Mouse (Mus musculus) neural tube, embryonic 15.5 days (tissue): ENCODE data around the gene Camkmt. TPM values are rescaled to one million over a fixed set of nuclear protein-coding genes. Genes with fewer than 3 reads are reported as not detected.

Experiments
- ATAC-seq: fragments of 200-750 bp; cut with Nextera tagmentation; 2 replicates; pipeline ENCODE4 v1.8.0; 2017; ENCODE audit warnings: mild to moderate bottlenecking, moderate TSS enrichment, moderate library complexity; ENCODE audit not compliant: low FRiP score
- H3K27ac ChIP-seq: fragments of 300-500 bp; sonication (generic); replicated peaks from 2 replicates; pipeline ENCODE4 v1.5.1; 2015; ENCODE audit warnings: mild to moderate bottlenecking, inconsistent platforms
- H3K27me3 ChIP-seq: fragments of 300-500 bp; sonication (generic); replicated peaks from 2 replicates; pipeline ENCODE4 v1.6.1; 2015; ENCODE audit warnings: inconsistent platforms
- H3K36me3 ChIP-seq: fragments of 300-500 bp; sonication (generic); 2 replicates; pipeline ENCODE4 v1.6.1; 2015; ENCODE audit warnings: inconsistent platforms
- H3K4me1 ChIP-seq: fragments of 300-500 bp; sonication (generic); 2 replicates; pipeline ENCODE4 v1.6.1; 2015; ENCODE audit warnings: inconsistent platforms
- H3K4me2 ChIP-seq: fragments of 300-500 bp; sonication (generic); 2 replicates; pipeline ENCODE4 v1.6.1; 2015; ENCODE audit warnings: inconsistent platforms, mild to moderate bottlenecking, moderate library complexity
- H3K4me3 ChIP-seq: fragments of 300-500 bp; sonication (generic); replicated peaks from 2 replicates; pipeline ENCODE4 v1.5.1; 2015; ENCODE audit warnings: mild to moderate bottlenecking, inconsistent platforms
- H3K9ac ChIP-seq: fragments of 300-500 bp; sonication (generic); replicated peaks from 2 replicates; pipeline ENCODE4 v1.6.1; 2015; ENCODE audit warnings: mild to moderate bottlenecking, inconsistent platforms
- H3K9me3 ChIP-seq: fragments of 300-500 bp; sonication (generic); replicated peaks from 2 replicates; pipeline ENCODE4 v1.6.1; 2016; ENCODE audit warnings: inconsistent platforms
- WGBS: fragments of 180-500 bp; shearing (Covaris S2); methylation state at CpG from one replicate; pipeline ENCODE4 v1.1.7; 2015; ENCODE audit warnings: mixed read lengths; 5-methylcytosine and 5-hydroxymethylcytosine counted together
- polyA plus RNA-seq: library from polyadenylated mRNA; unstranded; fragments of >200 nt; fragmentation: Nextera tagmentation; extraction: Ambion mirVana; gene quantifications from 2 replicates; pipeline ENCODE4 v1.2.1, GENCODE M21; 2015

The Camkmt gene
- polyA plus RNA-seq, 1 experiment from 2014 or later = 22.4 TPM

DNA sequence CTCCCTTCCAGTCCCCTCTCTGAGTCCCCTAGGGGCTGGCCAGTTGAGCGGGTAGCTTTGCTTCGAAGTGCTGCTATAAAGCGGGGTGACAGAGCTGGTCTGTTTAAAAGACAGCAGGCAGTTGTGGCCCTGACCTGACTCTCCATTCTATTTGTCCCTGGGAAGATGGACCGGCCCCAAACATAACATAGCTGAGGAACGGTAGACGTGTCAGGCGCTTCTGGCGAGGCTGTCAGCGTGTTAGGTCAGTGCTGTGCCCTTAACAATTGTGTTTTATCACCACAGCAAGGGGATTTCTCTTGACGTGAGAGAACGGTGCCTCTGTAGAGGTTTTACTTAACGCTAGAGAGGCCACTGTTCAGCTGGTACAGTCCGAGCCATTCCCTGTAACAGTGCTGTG, 86.9 kb downstream of the Camkmt start:
- no peak overlapping the region for H3K27ac ChIP-seq
- H3K4me3 ChIP-seq = no peak overlapping the region
- no peaks in the 10 kb centered on the region for H3K27me3 ChIP-seq
- no peak overlapping the region for H3K4me2 ChIP-seq
- H3K9ac ChIP-seq = no peak overlapping the region
- no peak for ATAC-seq
- H3K4me1 ChIP-seq = peaks cover 5% of the 10 kb centered on the region; the same call in 1 of the 2 replicates
- 55% methylated on average over 13 of the region's 13 CpGs for WGBS
- H3K9me3 ChIP-seq = no peaks in the 10 kb centered on the region
- H3K36me3 ChIP-seq = no peaks in the 10 kb centered on the region

- no peak overlapping the region for H3K27ac ChIP-seq
- ATAC-seq = 0 out of 2 replicates have a peak, but pooled peaks have one; percentile 17
- WGBS = 31% methylated on average over 14 of the region's 14 CpGs
- no peaks in the 10 kb centered on the region for H3K36me3 ChIP-seq
- H3K9me3 ChIP-seq = no peaks in the 10 kb centered on the region
- H3K9ac ChIP-seq = no peak overlapping the region
- no peaks in the 10 kb centered on the region for H3K27me3 ChIP-seq
- peak overlapping the region; percentile 41 for H3K4me2 ChIP-seq
- no peak overlapping the region; the same call in 1 of the 2 replicates for H3K4me3 ChIP-seq
- peaks cover 5% of the 10 kb centered on the region; the same call in 1 of the 2 replicates for H3K4me1 ChIP-seq
Observed at GRCm38 (mm10) chr17:85180471-85181060, 90.2 kb downstream of the Camkmt start.

GRCm38 (mm10) chr17:85189227-85190127, 99.1 kb downstream of the Camkmt start:
- H3K36me3 ChIP-seq = no peaks in the 10 kb centered on the region
- H3K27me3 ChIP-seq = no peaks in the 10 kb centered on the region
- no peak overlapping the region for H3K27ac ChIP-seq
- H3K9me3 ChIP-seq = no peaks in the 10 kb centered on the region
- H3K4me2 ChIP-seq = peak overlapping the region; percentile 51
- 3% methylated on average over 14 of the region's 14 CpGs for WGBS
- H3K4me1 ChIP-seq = peaks cover 7% of the 10 kb centered on the region
- ATAC-seq = peak; percentile 85; the same call in 1 of the 2 replicates
- peak overlapping the region; percentile 19; the same call in 1 of the 2 replicates for H3K4me3 ChIP-seq
- 0 out of 2 replicates have a peak overlapping the region, but pooled peaks have one; percentile 36 for H3K9ac ChIP-seq

DNA sequence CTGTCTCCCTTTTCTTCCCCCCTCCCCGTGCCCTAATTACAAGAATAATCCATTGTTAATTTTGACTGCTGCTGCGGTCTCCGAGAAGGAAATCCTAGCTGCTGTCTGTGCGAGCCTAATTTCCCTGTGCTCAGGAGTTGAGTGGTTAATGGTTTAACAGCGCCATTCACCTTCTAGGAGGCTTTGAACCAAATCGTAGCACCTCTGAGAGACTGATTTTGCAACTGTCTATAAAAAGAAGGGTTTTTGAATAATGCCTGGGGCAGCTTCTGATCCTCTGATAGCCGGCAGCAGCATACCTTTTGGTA, 99.7 kb downstream of the Camkmt start:
- Histone ChIP-seq H3K36me3 (no peaks in the 10 kb centered on the region), H3K9me3 (no peaks in the 10 kb centered on the region), H3K27me3 (no peaks in the 10 kb centered on the region), H3K9ac (0 out of 2 replicates have a peak overlapping the region, but pooled peaks have one; percentile 10), H3K4me3 (peak overlapping the region; percentile 16; the same call in 1 of the 2 replicates), H3K4me2 (peak overlapping the region; percentile 51), H3K4me1 (peaks cover 7% of the 10 kb centered on the region), H3K27ac (no peak overlapping the region)
- WGBS = 4% methylated on average over 7 of the region's 7 CpGs
- no peak for ATAC-seq

DNA sequence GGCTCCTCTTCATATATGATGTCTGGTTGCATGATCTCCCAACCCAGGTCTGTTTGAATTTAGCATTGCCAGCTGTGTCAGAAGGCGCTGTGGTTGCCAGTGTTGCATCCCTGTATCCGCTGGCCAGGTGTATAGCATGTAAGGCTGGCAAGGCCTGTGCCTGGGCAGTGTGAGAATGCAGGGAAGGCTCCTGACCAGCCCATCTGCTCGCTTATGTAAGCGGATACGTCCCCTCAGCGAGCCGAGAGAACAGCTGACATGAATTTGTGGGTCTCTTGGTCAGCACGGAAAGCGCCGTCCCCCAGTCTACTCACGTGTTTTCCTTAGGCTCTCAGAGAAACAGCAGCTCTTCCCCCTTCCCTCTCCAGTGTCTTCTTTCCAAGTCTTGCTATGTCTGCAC, 102.9 kb downstream of the Camkmt start:
- H3K9me3 ChIP-seq = no peaks in the 10 kb centered on the region
- H3K27me3 ChIP-seq = no peaks in the 10 kb centered on the region
- H3K4me2 ChIP-seq = no peak overlapping the region
- no peak overlapping the region for H3K4me3 ChIP-seq
- H3K36me3 ChIP-seq = no peaks in the 10 kb centered on the region
- peaks cover 7% of the 10 kb centered on the region for H3K4me1 ChIP-seq
- H3K27ac ChIP-seq = no peak overlapping the region
- no peak overlapping the region for H3K9ac ChIP-seq
- no peak for ATAC-seq
- 84% methylated on average over 11 of the region's 11 CpGs for WGBS

DNA sequence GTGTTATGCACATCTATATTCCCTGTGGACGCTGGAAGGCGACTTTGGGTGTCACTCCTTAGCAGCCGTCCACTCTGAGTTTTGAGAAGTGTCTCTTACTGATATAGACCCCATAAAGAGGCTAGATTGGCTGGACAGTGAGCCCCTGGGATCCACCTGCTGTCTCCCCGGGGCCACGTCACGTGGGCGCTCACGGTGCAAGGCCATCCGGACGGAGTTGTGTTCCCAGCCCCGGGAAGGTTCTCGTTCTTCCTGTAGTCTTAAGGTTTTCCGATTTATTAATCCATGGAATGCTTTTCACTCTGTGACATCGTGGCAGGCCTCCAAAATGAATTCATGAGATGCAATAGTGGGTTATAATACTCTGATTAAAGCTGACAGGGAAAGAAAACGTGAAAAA, 108.4 kb downstream of the Camkmt start:
- no peak overlapping the region for H3K27ac ChIP-seq
- H3K9me3 ChIP-seq = no peaks in the 10 kb centered on the region
- H3K4me2 ChIP-seq = no peak overlapping the region
- H3K36me3 ChIP-seq = no peaks in the 10 kb centered on the region
- no peak overlapping the region for H3K9ac ChIP-seq
- H3K27me3 ChIP-seq = no peaks in the 10 kb centered on the region
- H3K4me1 ChIP-seq = no peaks in the 10 kb centered on the region
- no peak overlapping the region for H3K4me3 ChIP-seq
- WGBS = 90% methylated on average over 15 of the region's 15 CpGs
- no peak for ATAC-seq

DNA sequence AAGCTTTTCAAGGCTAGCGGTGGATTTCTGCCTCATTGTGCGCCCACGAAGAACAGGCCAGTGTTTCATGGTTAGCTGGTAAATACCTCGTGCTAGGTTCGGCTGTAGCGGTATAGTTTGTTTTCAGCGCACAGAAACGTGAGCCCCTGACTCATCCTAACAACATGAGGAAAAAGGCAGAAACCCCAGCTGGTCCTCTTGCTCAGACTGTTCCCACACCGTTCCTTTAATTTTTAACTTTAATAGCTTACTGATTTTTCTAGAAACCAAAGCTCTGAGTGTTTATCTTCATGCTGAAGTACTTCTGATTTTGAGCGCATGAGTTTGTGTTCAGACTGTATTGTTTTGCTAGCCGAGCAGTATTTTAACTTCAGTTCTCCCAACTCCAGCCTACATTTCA, 109.0 kb downstream of the Camkmt start:
- Histone ChIP-seq H3K4me1 (no peaks in the 10 kb centered on the region), H3K4me3 (no peak overlapping the region), H3K9ac (no peak overlapping the region), H3K27me3 (no peaks in the 10 kb centered on the region), H3K27ac (no peak overlapping the region), H3K4me2 (no peak overlapping the region), H3K9me3 (no peaks in the 10 kb centered on the region), H3K36me3 (no peaks in the 10 kb centered on the region)
- no peak for ATAC-seq
- 88% methylated on average over 11 of the region's 11 CpGs for WGBS

GRCm38 (mm10) chr17:85218054-85218453, 127.7 kb downstream of the Camkmt start:
- no peak overlapping the region for H3K4me3 ChIP-seq
- ATAC-seq = no peak
- no peak overlapping the region for H3K27ac ChIP-seq
- WGBS = 79% methylated on average over 5 of the region's 5 CpGs
- no peaks in the 10 kb centered on the region for H3K36me3 ChIP-seq
- H3K4me2 ChIP-seq = no peak overlapping the region
- no peaks in the 10 kb centered on the region for H3K4me1 ChIP-seq
- no peaks in the 10 kb centered on the region for H3K27me3 ChIP-seq
- no peak overlapping the region for H3K9ac ChIP-seq
- no peaks in the 10 kb centered on the region for H3K9me3 ChIP-seq

DNA sequence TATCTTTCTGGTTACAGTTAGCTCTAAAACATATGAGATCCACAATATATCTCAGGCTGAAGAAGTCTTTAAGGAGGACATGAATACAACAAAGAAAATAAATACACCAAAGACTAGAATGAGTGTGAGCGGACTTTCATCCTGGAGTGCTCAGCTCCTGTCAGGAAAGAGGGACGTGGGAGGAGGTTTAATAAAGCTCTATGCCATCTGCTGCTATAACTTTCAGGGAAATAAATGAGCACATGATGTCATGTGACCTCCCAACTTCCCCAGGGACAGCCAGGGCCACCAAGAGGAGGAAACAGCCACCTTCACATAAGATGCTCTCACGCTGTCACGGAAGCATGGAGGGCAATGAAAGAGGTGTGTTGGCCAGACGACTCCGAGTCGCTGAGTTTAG, 151.8 kb downstream of the Camkmt start:
- Histone ChIP-seq H3K36me3 (no peaks in the 10 kb centered on the region), H3K4me3 (no peak overlapping the region), H3K9ac (no peak overlapping the region), H3K4me1 (0 out of 2 replicates have a peak, but pooled peaks cover 3% of the 10 kb centered on the region), H3K4me2 (no peak overlapping the region), H3K9me3 (no peaks in the 10 kb centered on the region), H3K27ac (no peak overlapping the region), H3K27me3 (no peaks in the 10 kb centered on the region)
- WGBS = 82% methylated on average over 7 of the region's 7 CpGs
- no peak for ATAC-seq

- Histone ChIP-seq H3K9me3 (no peaks in the 10 kb centered on the region), H3K4me3 (no peak overlapping the region), H3K36me3 (no peaks in the 10 kb centered on the region), H3K27ac (no peak overlapping the region), H3K9ac (no peak overlapping the region), H3K27me3 (no peaks in the 10 kb centered on the region), H3K4me2 (no peak overlapping the region), H3K4me1 (peaks cover 7% of the 10 kb centered on the region; the same call in 1 of the 2 replicates)
- WGBS = 62% methylated on average over 5 of the region's 5 CpGs
- no peak for ATAC-seq
Observed at GRCm38 (mm10) chr17:85248962-85249361, 158.6 kb downstream of the Camkmt start.

GRCm38 (mm10) chr17:85249744-85250143, 159.4 kb downstream of the Camkmt start:
- H3K36me3 ChIP-seq = no peaks in the 10 kb centered on the region
- no peak overlapping the region for H3K4me2 ChIP-seq
- peaks cover 7% of the 10 kb centered on the region; the same call in 1 of the 2 replicates for H3K4me1 ChIP-seq
- no peak for ATAC-seq
- no peak overlapping the region for H3K9ac ChIP-seq
- no peak overlapping the region for H3K4me3 ChIP-seq
- no peaks in the 10 kb centered on the region for H3K9me3 ChIP-seq
- H3K27ac ChIP-seq = no peak overlapping the region
- H3K27me3 ChIP-seq = no peaks in the 10 kb centered on the region
- WGBS = 53% methylated on average over 6 of the region's 7 CpGs

DNA sequence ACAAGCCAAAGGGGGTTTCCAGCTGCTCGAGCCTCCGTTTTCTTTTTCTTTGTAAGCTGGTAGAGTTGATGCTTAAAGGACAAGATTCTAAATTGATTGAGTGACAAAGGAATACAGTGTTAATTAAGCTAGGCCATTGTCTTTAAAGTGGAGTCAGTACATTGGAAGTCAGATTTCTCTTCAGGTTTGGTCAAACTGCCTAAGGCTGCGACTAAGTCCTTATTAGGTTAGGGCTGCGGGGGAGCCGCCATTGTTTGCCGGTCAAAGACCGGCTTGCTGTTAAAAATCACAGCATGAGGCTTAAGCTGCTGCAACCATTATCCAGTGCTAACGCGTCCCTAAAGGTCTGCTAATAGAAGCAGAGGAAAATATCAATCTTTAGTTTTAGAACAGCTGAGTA, 166.6 kb downstream of the Camkmt start:
- no peaks in the 10 kb centered on the region for H3K27me3 ChIP-seq
- no peak overlapping the region; the same call in 1 of the 2 replicates for H3K27ac ChIP-seq
- no peaks in the 10 kb centered on the region for H3K36me3 ChIP-seq
- 6% methylated on average over 9 of the region's 9 CpGs for WGBS
- ATAC-seq = no peak
- H3K9me3 ChIP-seq = no peaks in the 10 kb centered on the region
- peaks cover 19% of the 10 kb centered on the region for H3K4me1 ChIP-seq
- H3K4me3 ChIP-seq = no peak overlapping the region
- 0 out of 2 replicates have a peak overlapping the region, but pooled peaks have one; percentile 4 for H3K4me2 ChIP-seq
- no peak overlapping the region for H3K9ac ChIP-seq
